Mouse (Mus musculus): ENCODE results near the gene Tprn. TPM values are rescaled to one million over a fixed set of nuclear protein-coding genes. Genes with fewer than 3 reads are reported as not detected.

Gene Tprn
- polyA plus RNA-seq, 1 experiment from 2014 or later: 4.5 TPM

Other genes starting within 250 kb of the Tprn start
- gene Nsmf, start 208.3 kb upstream of the Tprn start, polyA plus RNA-seq (2014; fragmentation: Nextera tagmentation; extraction: Ambion mirVana): 34.2 and 34.7 TPM in 2 replicates
- gene Entpd8, start 182.3 kb upstream of the Tprn start, polyA plus RNA-seq (2014; fragmentation: Nextera tagmentation; extraction: Ambion mirVana): not detected in 2 replicates
- gene Noxa1, start 167.5 kb upstream of the Tprn start, polyA plus RNA-seq (2014; fragmentation: Nextera tagmentation; extraction: Ambion mirVana): not detected in 2 replicates
- gene Nrarp, start 81.9 kb upstream of the Tprn start, polyA plus RNA-seq (2014; fragmentation: Nextera tagmentation; extraction: Ambion mirVana): 60.3 and 63.9 TPM in 2 replicates
- gene Tor4a, start 65.7 kb upstream of the Tprn start, polyA plus RNA-seq (2014; fragmentation: Nextera tagmentation; extraction: Ambion mirVana): 1.4 and 1.5 TPM in 2 replicates
- gene Nelfb, start 51.1 kb upstream of the Tprn start, polyA plus RNA-seq (2014; fragmentation: Nextera tagmentation; extraction: Ambion mirVana): 96.4 and 102 TPM in 2 replicates
- not detected in 2 replicates for gene Stpg3, start 48.0 kb upstream of the Tprn start, polyA plus RNA-seq (2014; fragmentation: Nextera tagmentation; extraction: Ambion mirVana)
- 0.94 TPM in 1 of 2 replicates, not detected in the other for gene Fam166a, start 43.9 kb upstream of the Tprn start, polyA plus RNA-seq (2014; fragmentation: Nextera tagmentation; extraction: Ambion mirVana)
- gene Tubb4b, start 37.9 kb upstream of the Tprn start, polyA plus RNA-seq (2014; fragmentation: Nextera tagmentation; extraction: Ambion mirVana): 535 and 571 TPM in 2 replicates
- gene Slc34a3, start 28.3 kb upstream of the Tprn start, polyA plus RNA-seq (2014; fragmentation: Nextera tagmentation; extraction: Ambion mirVana): not detected in 2 replicates
- gene Rnf224, start 25.8 kb upstream of the Tprn start, polyA plus RNA-seq (2014; fragmentation: Nextera tagmentation; extraction: Ambion mirVana): not detected in 2 replicates
- gene Rnf208, start 20.4 kb upstream of the Tprn start, polyA plus RNA-seq (2014; fragmentation: Nextera tagmentation; extraction: Ambion mirVana): 24.4 and 26.9 TPM in 2 replicates
- 0.32 TPM in 1 of 2 replicates, not detected in the other for gene Cysrt1, start 20.2 kb upstream of the Tprn start, polyA plus RNA-seq (2014; fragmentation: Nextera tagmentation; extraction: Ambion mirVana)
- gene AL732309.1, start 15.8 kb upstream of the Tprn start, polyA plus RNA-seq (2014; fragmentation: Nextera tagmentation; extraction: Ambion mirVana): 3.3 and 4.1 TPM in 2 replicates
- 14.7 and 16.0 TPM in 2 replicates for gene Tmem203, start 7.2 kb upstream of the Tprn start, polyA plus RNA-seq (2014; fragmentation: Nextera tagmentation; extraction: Ambion mirVana)
- gene Ssna1, start 9.8 kb downstream of the Tprn start, polyA plus RNA-seq (2014; fragmentation: Nextera tagmentation; extraction: Ambion mirVana): 240 and 247 TPM in 2 replicates
- gene Anapc2, start 9.9 kb downstream of the Tprn start, polyA plus RNA-seq (2014; fragmentation: Nextera tagmentation; extraction: Ambion mirVana): 105 and 117 TPM in 2 replicates
- gene Tmem210, start 25.5 kb downstream of the Tprn start, polyA plus RNA-seq (2014; fragmentation: Nextera tagmentation; extraction: Ambion mirVana): not detected in 2 replicates
- not detected in 2 replicates for gene Lrrc26, start 27.3 kb downstream of the Tprn start, polyA plus RNA-seq (2014; fragmentation: Nextera tagmentation; extraction: Ambion mirVana)
- 2.4 and 2.6 TPM in 2 replicates for gene Grin1, start 56.6 kb downstream of the Tprn start, polyA plus RNA-seq (2014; fragmentation: Nextera tagmentation; extraction: Ambion mirVana)
- gene Man1b1, start 69.7 kb downstream of the Tprn start, polyA plus RNA-seq (2014; fragmentation: Nextera tagmentation; extraction: Ambion mirVana): 87.2 and 88.1 TPM in 2 replicates
- 15.9 and 16.0 TPM in 2 replicates for gene Dpp7, start 93.7 kb downstream of the Tprn start, polyA plus RNA-seq (2014; fragmentation: Nextera tagmentation; extraction: Ambion mirVana)
- 3.4 and 6.7 TPM in 2 replicates for gene Uap1l1, start 103.1 kb downstream of the Tprn start, polyA plus RNA-seq (2014; fragmentation: Nextera tagmentation; extraction: Ambion mirVana)
- gene Sapcd2, start 109.7 kb downstream of the Tprn start, polyA plus RNA-seq (2014; fragmentation: Nextera tagmentation; extraction: Ambion mirVana): 47.9 and 53.3 TPM in 2 replicates
- gene Entpd2, start 133.3 kb downstream of the Tprn start, polyA plus RNA-seq (2014; fragmentation: Nextera tagmentation; extraction: Ambion mirVana): 0.12 and 0.23 TPM in 2 replicates
- 101 and 106 TPM in 2 replicates for gene Npdc1, start 136.7 kb downstream of the Tprn start, polyA plus RNA-seq (2014; fragmentation: Nextera tagmentation; extraction: Ambion mirVana)
- gene Fut7, start 160.6 kb downstream of the Tprn start, polyA plus RNA-seq (2014; fragmentation: Nextera tagmentation; extraction: Ambion mirVana): not detected in 2 replicates
- gene Abca2, start 166.1 kb downstream of the Tprn start, polyA plus RNA-seq (2014; fragmentation: Nextera tagmentation; extraction: Ambion mirVana): 5.2 and 5.4 TPM in 2 replicates
- 0.18 and 0.25 TPM in 2 replicates for gene Clic3, start 194.2 kb downstream of the Tprn start, polyA plus RNA-seq (2014; fragmentation: Nextera tagmentation; extraction: Ambion mirVana)
- 21.9 and 23.2 TPM in 2 replicates for gene Paxx, start 198.5 kb downstream of the Tprn start, polyA plus RNA-seq (2014; fragmentation: Nextera tagmentation; extraction: Ambion mirVana)
- 0.26 TPM in 1 of 2 replicates, not detected in the other for gene Ptgds, start 207.4 kb downstream of the Tprn start, polyA plus RNA-seq (2014; fragmentation: Nextera tagmentation; extraction: Ambion mirVana)
- gene Lcn12, start 231.3 kb downstream of the Tprn start, polyA plus RNA-seq (2014; fragmentation: Nextera tagmentation; extraction: Ambion mirVana): not detected in 2 replicates
- gene Fbxw5, start 238.1 kb downstream of the Tprn start, polyA plus RNA-seq (2014; fragmentation: Nextera tagmentation; extraction: Ambion mirVana): 65.9 and 66.4 TPM in 2 replicates
- 3.6 TPM in 2 replicates for gene C8g, start 239.1 kb downstream of the Tprn start, polyA plus RNA-seq (2014; fragmentation: Nextera tagmentation; extraction: Ambion mirVana)

Measured in midbrain, embryonic 11.5 days (tissue).